Mouse (Mus musculus) hindbrain, embryonic 13.5 days (tissue): ENCODE measurements around the gene Babam2. TPM values are rescaled to one million over a fixed set of nuclear protein-coding genes. Genes with fewer than 3 reads are reported as not detected.

Experiments used
- ATAC-seq: fragments of 200-750 bp; cut with Nextera tagmentation; 2 replicates; pipeline ENCODE4 v1.8.0; 2017; ENCODE audit warnings: moderate TSS enrichment; ENCODE audit not compliant: low FRiP score
- H3K27ac ChIP-seq: fragments of 300-500 bp; sonication (generic); 2 replicates; pipeline ENCODE4 v1.5.1; 2015; ENCODE audit warnings: inconsistent platforms, mild to moderate bottlenecking, moderate library complexity
- H3K27me3 ChIP-seq: fragments of 300-500 bp; sonication (generic); 2 replicates; pipeline ENCODE4 v1.6.1; 2015; ENCODE audit warnings: mild to moderate bottlenecking, inconsistent platforms
- H3K36me3 ChIP-seq: fragments of 300-500 bp; sonication (generic); 2 replicates; pipeline ENCODE4 v1.6.1; 2015; ENCODE audit warnings: mild to moderate bottlenecking, inconsistent platforms
- H3K4me1 ChIP-seq: fragments of 300-500 bp; sonication (generic); replicated peaks from 2 replicates; pipeline ENCODE4 v1.6.1; 2015; ENCODE audit warnings: inconsistent platforms
- H3K4me2 ChIP-seq: fragments of 300-500 bp; sonication (generic); 2 replicates; pipeline ENCODE4 v1.6.1; 2015; ENCODE audit warnings: inconsistent platforms, mild to moderate bottlenecking, moderate library complexity
- H3K4me3 ChIP-seq: fragments of 300-500 bp; sonication (generic); 2 replicates; pipeline ENCODE4 v1.5.1; 2015; ENCODE audit warnings: mild to moderate bottlenecking, inconsistent platforms
- H3K9ac ChIP-seq: fragments of 300-500 bp; sonication (generic); 2 replicates; pipeline ENCODE4 v1.6.1; 2015; ENCODE audit warnings: mild to moderate bottlenecking, inconsistent platforms
- H3K9me3 ChIP-seq: fragments of 300-500 bp; sonication (generic); 2 replicates; pipeline ENCODE4 v1.6.1; 2016; ENCODE audit warnings: inconsistent platforms
- WGBS: fragments of 180-500 bp; shearing (Covaris S2); methylation state at CpG from one replicate; pipeline ENCODE4 v1.1.7; 2015; 5-methylcytosine and 5-hydroxymethylcytosine counted together
- polyA plus RNA-seq: library from polyadenylated mRNA; unstranded; fragments of >200 nt; fragmentation: Nextera tagmentation; extraction: Ambion mirVana; gene quantifications from 2 replicates; pipeline ENCODE4 v1.2.1, GENCODE M21; 2015

Gene Babam2
- polyA plus RNA-seq, 1 experiment from 2014 or later, result 58.4 TPM

DNA sequence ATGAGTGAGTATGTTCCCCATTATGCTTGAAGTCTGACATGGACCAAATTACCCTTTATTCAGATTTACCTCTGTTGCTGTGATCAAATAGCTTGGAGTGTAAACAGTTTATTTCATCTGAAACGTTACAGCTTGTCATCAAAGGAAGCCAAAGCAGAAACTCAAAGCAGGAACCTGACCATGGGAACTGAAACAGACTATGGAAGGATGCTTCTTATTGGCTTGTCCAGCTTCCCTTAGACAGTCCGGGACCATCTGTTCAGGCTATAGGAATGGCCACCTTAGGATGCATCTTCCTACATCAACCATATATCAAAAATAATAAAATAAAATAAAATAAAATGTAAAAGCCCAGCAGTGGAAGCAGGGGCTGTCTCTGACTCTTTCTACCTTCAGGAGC lies 183.0 kb downstream of the Babam2 start:
- Histone ChIP-seq H3K36me3 (no peaks in the 10 kb centered on the region), H3K27me3 (no peaks in the 10 kb centered on the region), H3K4me2 (no peak overlapping the region), H3K9me3 (no peaks in the 10 kb centered on the region), H3K4me1 (no peaks in the 10 kb centered on the region), H3K9ac (no peak overlapping the region), H3K4me3 (no peak overlapping the region), H3K27ac (no peak overlapping the region)
- no peak for ATAC-seq
- WGBS, result 85% methylated on average over 2 of the region's 2 CpGs

DNA sequence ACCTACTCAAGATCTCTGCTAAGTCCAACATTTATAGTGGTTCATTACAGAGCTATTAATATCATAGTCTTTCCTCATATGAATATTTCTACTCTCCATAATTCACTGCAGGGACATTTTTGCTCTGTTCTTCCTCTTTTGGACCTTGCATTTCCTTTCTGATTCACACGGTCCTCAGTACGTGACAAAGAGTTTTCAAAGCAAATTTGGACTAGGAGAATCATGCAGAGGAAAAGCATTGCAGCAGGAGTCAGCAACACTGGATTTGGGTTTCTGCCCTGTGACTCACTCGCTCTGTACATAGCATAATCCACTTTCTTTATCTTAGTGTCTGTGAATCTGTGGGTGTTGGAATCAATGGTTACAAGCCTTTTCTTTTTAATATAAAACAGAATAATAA lies 184.8 kb downstream of the Babam2 start:
- Histone ChIP-seq H3K9ac (no peak overlapping the region), H3K9me3 (no peaks in the 10 kb centered on the region), H3K4me1 (no peaks in the 10 kb centered on the region), H3K27me3 (no peaks in the 10 kb centered on the region), H3K4me2 (no peak overlapping the region), H3K4me3 (no peak overlapping the region), H3K27ac (no peak overlapping the region), H3K36me3 (no peaks in the 10 kb centered on the region)
- WGBS, result 84% methylated on average over 3 of the region's 3 CpGs
- no peak for ATAC-seq

GRCm38 (mm10) chr5:31884962-31885361 lies 187.5 kb downstream of the Babam2 start:
- no peaks in the 10 kb centered on the region for H3K36me3 ChIP-seq
- H3K27ac ChIP-seq, result no peak overlapping the region
- H3K9me3 ChIP-seq, result no peaks in the 10 kb centered on the region
- H3K4me1 ChIP-seq, result no peaks in the 10 kb centered on the region
- no peak overlapping the region for H3K4me2 ChIP-seq
- ATAC-seq, result no peak
- H3K27me3 ChIP-seq, result no peaks in the 10 kb centered on the region
- H3K4me3 ChIP-seq, result no peak overlapping the region
- H3K9ac ChIP-seq, result no peak overlapping the region
- WGBS, result 85% methylated on average over 4 of the region's 4 CpGs

DNA sequence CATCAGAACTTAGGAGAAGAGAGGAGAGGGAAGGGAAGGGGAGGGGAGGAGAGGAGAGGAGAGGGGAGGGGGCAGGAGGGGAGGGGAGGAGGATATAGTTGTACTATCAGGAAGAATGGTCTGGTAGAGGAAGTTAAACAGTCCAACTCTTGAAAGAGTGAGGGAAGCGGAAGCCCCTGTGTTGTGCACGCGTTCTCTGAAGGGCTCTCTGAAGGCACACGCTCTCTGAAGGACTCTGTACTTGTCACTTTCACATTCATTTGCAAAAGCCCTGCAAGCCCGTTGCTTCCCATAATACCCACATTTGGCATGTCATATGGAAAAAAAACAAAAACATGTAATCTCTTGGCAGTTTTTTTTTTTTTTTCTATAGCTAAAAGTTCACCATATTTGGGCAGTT lies 190.1 kb downstream of the Babam2 start:
- H3K9ac ChIP-seq, result no peak overlapping the region
- no peak overlapping the region for H3K4me2 ChIP-seq
- H3K36me3 ChIP-seq, result no peaks in the 10 kb centered on the region
- no peak overlapping the region for H3K27ac ChIP-seq
- H3K4me1 ChIP-seq, result no peaks in the 10 kb centered on the region
- no peak overlapping the region for H3K4me3 ChIP-seq
- H3K9me3 ChIP-seq, result no peaks in the 10 kb centered on the region
- 81% methylated on average over 5 of the region's 5 CpGs for WGBS
- no peak for ATAC-seq
- H3K27me3 ChIP-seq, result no peaks in the 10 kb centered on the region

DNA sequence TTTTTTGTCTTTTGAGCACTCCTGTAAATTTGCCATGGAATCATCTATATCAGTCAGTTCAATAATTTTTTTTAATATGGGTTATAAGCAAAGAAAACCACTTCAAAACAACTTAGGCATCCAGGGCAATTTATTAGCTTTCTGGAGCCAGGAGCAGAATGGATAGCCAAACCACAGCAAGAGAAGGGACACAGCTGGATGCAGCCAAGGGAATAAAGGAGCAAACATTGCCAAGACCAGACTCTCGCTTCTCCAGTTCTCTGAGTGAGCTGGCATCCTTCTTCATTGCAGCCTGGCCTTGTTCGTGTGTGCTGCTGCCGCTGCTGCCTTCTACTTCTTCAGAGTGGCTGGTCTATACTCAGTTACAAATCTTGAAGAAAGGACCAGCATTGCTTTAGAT lies 190.9 kb downstream of the Babam2 start:
- Histone ChIP-seq H3K4me2 (no peak overlapping the region), H3K27me3 (no peaks in the 10 kb centered on the region), H3K4me3 (no peak overlapping the region), H3K36me3 (no peaks in the 10 kb centered on the region), H3K4me1 (no peaks in the 10 kb centered on the region), H3K9ac (no peak overlapping the region), H3K9me3 (no peaks in the 10 kb centered on the region), H3K27ac (no peak overlapping the region)
- no peak for ATAC-seq
- WGBS, result 76% methylated on average over 3 of the region's 3 CpGs

DNA sequence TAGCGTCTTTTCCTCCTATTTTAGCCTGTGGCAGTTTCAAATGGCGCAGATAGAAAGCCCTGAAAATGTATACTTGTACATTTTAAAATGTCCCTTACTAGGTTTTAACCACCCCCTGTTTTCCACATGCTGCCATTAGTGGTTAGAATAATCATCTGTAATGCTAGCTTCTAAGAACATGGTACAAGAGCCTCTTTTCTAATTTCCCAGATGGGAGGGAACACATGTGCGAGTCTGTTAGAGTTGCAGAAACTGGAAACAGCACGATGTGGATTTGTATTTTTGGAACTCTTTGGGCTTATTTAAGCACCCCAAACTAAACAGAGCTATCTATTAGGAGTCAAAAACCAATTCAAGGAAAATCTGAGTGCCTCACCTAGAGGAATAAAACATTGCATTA lies 195.1 kb downstream of the Babam2 start:
- Histone ChIP-seq H3K27ac (no peak overlapping the region), H3K4me2 (no peak overlapping the region), H3K4me3 (no peak overlapping the region), H3K9ac (no peak overlapping the region), H3K27me3 (no peaks in the 10 kb centered on the region), H3K4me1 (no peaks in the 10 kb centered on the region), H3K9me3 (no peaks in the 10 kb centered on the region), H3K36me3 (no peaks in the 10 kb centered on the region)
- ATAC-seq, result no peak
- 93% methylated on average over 4 of the region's 4 CpGs for WGBS

DNA sequence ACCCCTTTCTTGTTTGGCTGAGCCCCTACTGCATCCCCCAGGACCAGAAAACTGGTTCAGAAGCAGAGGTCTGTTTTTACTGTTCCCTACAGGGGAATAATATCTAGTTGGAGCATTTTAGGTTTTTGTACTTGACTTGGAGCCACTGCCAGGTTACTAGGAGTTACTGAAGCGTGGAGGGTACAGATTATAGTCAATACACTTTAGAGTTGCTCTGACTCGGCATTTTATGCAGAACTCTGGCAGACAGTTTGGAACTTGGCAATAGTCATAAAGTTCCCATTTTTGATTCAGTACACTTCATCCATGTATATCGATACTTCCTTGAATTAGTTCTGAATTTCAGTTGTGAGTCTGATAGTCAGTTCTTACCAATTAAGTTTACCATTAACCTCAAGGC lies 202.4 kb downstream of the Babam2 start:
- H3K27me3 ChIP-seq, result no peaks in the 10 kb centered on the region
- H3K9me3 ChIP-seq, result no peaks in the 10 kb centered on the region
- no peak overlapping the region for H3K27ac ChIP-seq
- H3K4me3 ChIP-seq, result no peak overlapping the region
- H3K4me1 ChIP-seq, result no peaks in the 10 kb centered on the region
- 89% methylated on average over 3 of the region's 3 CpGs for WGBS
- ATAC-seq, result no peak
- no peak overlapping the region for H3K4me2 ChIP-seq
- no peaks in the 10 kb centered on the region for H3K36me3 ChIP-seq
- H3K9ac ChIP-seq, result no peak overlapping the region

GRCm38 (mm10) chr5:31902144-31902543 lies 204.7 kb downstream of the Babam2 start:
- Histone ChIP-seq H3K27ac (no peak overlapping the region), H3K4me1 (no peaks in the 10 kb centered on the region), H3K27me3 (no peaks in the 10 kb centered on the region), H3K9me3 (no peaks in the 10 kb centered on the region), H3K4me3 (no peak overlapping the region), H3K9ac (no peak overlapping the region), H3K4me2 (no peak overlapping the region), H3K36me3 (no peaks in the 10 kb centered on the region)
- ATAC-seq, result no peak
- WGBS, result 88% methylated on average over 2 of the region's 2 CpGs

- H3K36me3 ChIP-seq, result no peaks in the 10 kb centered on the region
- ATAC-seq, result no peak
- H3K9me3 ChIP-seq, result no peaks in the 10 kb centered on the region
- no peaks in the 10 kb centered on the region for H3K4me1 ChIP-seq
- no peak overlapping the region for H3K4me3 ChIP-seq
- H3K27me3 ChIP-seq, result no peaks in the 10 kb centered on the region
- H3K27ac ChIP-seq, result no peak overlapping the region
- H3K9ac ChIP-seq, result no peak overlapping the region
- WGBS, result 86% methylated on average over 5 of the region's 5 CpGs
- H3K4me2 ChIP-seq, result no peak overlapping the region
Observed at GRCm38 (mm10) chr5:31902891-31903290, 205.4 kb downstream of the Babam2 start.

- Histone ChIP-seq H3K4me2 (no peak overlapping the region), H3K4me3 (no peak overlapping the region), H3K9me3 (no peaks in the 10 kb centered on the region), H3K27me3 (no peaks in the 10 kb centered on the region), H3K4me1 (no peaks in the 10 kb centered on the region), H3K9ac (no peak overlapping the region), H3K36me3 (no peaks in the 10 kb centered on the region), H3K27ac (no peak overlapping the region)
- 83% methylated on average over 6 of the region's 6 CpGs for WGBS
- no peak for ATAC-seq
Observed at GRCm38 (mm10) chr5:31904968-31905683, 207.6 kb downstream of the Babam2 start.

GRCm38 (mm10) chr5:31905808-31906207 lies 208.3 kb downstream of the Babam2 start:
- H3K27ac ChIP-seq, result no peak overlapping the region
- H3K4me2 ChIP-seq, result no peak overlapping the region
- no peak overlapping the region for H3K9ac ChIP-seq
- H3K36me3 ChIP-seq, result no peaks in the 10 kb centered on the region
- no peaks in the 10 kb centered on the region for H3K27me3 ChIP-seq
- no peaks in the 10 kb centered on the region for H3K4me1 ChIP-seq
- H3K9me3 ChIP-seq, result no peaks in the 10 kb centered on the region
- ATAC-seq, result no peak
- H3K4me3 ChIP-seq, result no peak overlapping the region
- 76% methylated on average over 7 of the region's 7 CpGs for WGBS

DNA sequence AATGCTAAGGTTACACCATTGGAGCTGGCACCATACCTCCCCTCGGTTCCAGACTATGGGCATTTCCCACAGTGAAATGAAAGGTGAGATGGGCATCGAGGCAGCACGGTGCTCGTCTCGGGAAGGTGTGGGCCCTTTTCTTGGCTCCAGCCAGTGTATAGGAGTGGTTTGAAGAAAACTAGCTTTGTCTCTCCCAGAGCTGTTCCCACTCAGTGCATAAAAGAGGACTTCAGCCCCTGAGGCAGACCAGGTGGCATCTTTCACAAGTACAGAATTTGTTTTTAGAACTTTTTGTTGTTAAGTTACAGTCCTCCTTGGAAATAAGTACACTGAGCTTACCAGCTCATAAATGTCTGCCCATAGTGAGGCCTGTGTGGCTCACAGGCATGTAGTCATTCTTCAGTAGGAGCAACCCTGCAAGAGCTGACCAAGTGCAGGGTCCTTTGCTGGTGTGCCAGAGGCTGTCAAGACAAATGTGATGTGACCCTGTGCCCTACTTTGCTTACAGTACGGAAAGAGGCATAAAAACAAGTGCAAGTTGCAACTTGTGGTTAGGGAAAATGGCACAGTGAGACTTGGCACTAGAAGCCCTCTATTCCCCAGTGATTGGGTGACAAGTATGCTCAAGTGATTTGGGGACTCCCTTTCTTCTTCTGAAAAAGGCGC lies 208.9 kb downstream of the Babam2 start:
- ATAC-seq, result no peak

DNA sequence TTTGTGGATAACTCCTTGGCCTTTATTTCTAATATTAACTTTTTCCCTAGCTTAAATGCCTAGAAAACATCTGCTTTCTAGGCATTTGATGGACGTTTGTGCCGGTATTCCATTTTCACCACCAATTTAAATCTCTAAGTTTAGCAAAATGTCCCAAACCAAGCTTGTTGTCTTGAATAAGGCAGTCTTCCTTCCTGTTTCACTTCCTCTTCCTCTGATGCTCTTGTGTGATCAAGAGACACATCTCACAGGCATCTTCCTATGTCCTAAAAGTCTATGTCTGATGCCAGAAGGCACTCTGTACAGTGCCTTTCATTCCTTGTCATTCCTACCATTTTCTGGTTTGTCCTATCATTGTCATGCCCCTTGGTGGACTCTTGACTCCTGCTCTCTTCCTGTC lies 210.5 kb downstream of the Babam2 start:
- H3K4me2 ChIP-seq, result no peak overlapping the region
- H3K9me3 ChIP-seq, result no peaks in the 10 kb centered on the region
- no peaks in the 10 kb centered on the region for H3K36me3 ChIP-seq
- no peaks in the 10 kb centered on the region for H3K27me3 ChIP-seq
- no peak overlapping the region for H3K27ac ChIP-seq
- no peak overlapping the region for H3K4me3 ChIP-seq
- no peaks in the 10 kb centered on the region for H3K4me1 ChIP-seq
- no peak overlapping the region for H3K9ac ChIP-seq
- no peak for ATAC-seq
- WGBS, result 93% methylated on average over 2 of the region's 2 CpGs

More for the DNA sequence above, 208.9 kb downstream of the Babam2 start:
- Histone ChIP-seq H3K4me2 (no peak overlapping the region), H3K36me3 (no peaks in the 10 kb centered on the region), H3K4me1 (no peaks in the 10 kb centered on the region), H3K4me3 (no peak overlapping the region), H3K27me3 (no peaks in the 10 kb centered on the region), H3K9ac (no peak overlapping the region), H3K27ac (no peak overlapping the region), H3K9me3 (no peaks in the 10 kb centered on the region)
- 87% methylated on average over 7 of the region's 7 CpGs for WGBS
